Mouse (Mus musculus) ES-Bruce4 (cell line): ENCODE measurements at regions not wholly inside any gene's neighbourhood (a gene's known extent, or its start where the extent isn't known, plus 50 kb on each side); places are given as distances from the start of the nearest gene placed in this dataset.

Experiments used
- H3K27ac ChIP-seq: 2 replicates; pipeline ENCODE4 v1.5.1; 2012; ENCODE audit warnings: low read length, inconsistent platforms; ENCODE audit not compliant: insufficient read depth
- H3K27me3 ChIP-seq: 2 replicates; pipeline ENCODE4 v1.6.1; 2012; ENCODE audit warnings: mild to moderate bottlenecking, low read length, inconsistent platforms; ENCODE audit not compliant: control insufficient read depth, poor library complexity, insufficient read depth, severe bottlenecking
- H3K36me3 ChIP-seq: 2 replicates; pipeline ENCODE4 v1.6.1; 2012; ENCODE audit warnings: inconsistent platforms, mild to moderate bottlenecking, low read length, moderate library complexity; ENCODE audit not compliant: control insufficient read depth, poor library complexity, insufficient read depth, severe bottlenecking
- H3K4me1 ChIP-seq: one replicate; pipeline ENCODE4 v1.8.1; 2011; ENCODE audit warnings: low read length; ENCODE audit not compliant: control insufficient read depth, insufficient read depth
- H3K4me3 ChIP-seq: 2 replicates; pipeline ENCODE4 v1.5.1; 2011; ENCODE audit warnings: low read depth, mild to moderate bottlenecking, low read length
- H3K9ac ChIP-seq: 2 replicates; pipeline ENCODE4 v1.6.1; 2012; ENCODE audit warnings: low read depth, mild to moderate bottlenecking, inconsistent platforms; ENCODE audit not compliant: poor library complexity, severe bottlenecking
- H3K9me3 ChIP-seq: replicated peaks from 2 replicates; pipeline ENCODE4 v1.6.1; 2012; ENCODE audit warnings: mild to moderate bottlenecking, low read length, inconsistent platforms; ENCODE audit not compliant: control insufficient read depth, poor library complexity, insufficient read depth, severe bottlenecking
- CTCF ChIP-seq: IDR thresholded peaks from one replicate; pipeline ENCODE4 v1.8.1; 2011; ENCODE audit warnings: low read depth, low read length
- EP300 ChIP-seq: IDR thresholded peaks from 2 replicates; pipeline ENCODE4 v1.6.1; 2011; ENCODE audit warnings: low read depth, low read length; ENCODE audit not compliant: insufficient read depth
- POLR2A ChIP-seq: IDR thresholded peaks from one replicate; pipeline ENCODE4 v1.8.1; 2011; ENCODE audit warnings: low read length; ENCODE audit not compliant: insufficient read depth

GRCm38 (mm10) chr1:124730364-124730763 lies 685.0 kb upstream of the Dpp10 start:
- no peaks in the 10 kb centered on the region for H3K27me3 ChIP-seq
- no peaks in the 10 kb centered on the region for H3K9me3 ChIP-seq
- H3K4me1 ChIP-seq = no peaks in the 10 kb centered on the region
- no peaks in the 10 kb centered on the region for H3K36me3 ChIP-seq
- TF ChIP-seq POLR2A = no peak
- TF ChIP-seq CTCF = no peak
- TF ChIP-seq EP300 = no peak
- no peak overlapping the region for H3K4me3 ChIP-seq
- no peak overlapping the region for H3K27ac ChIP-seq
- no peak overlapping the region for H3K9ac ChIP-seq

- Histone ChIP-seq H3K4me3 (no peak overlapping the region), H3K4me1 (no peaks in the 10 kb centered on the region), H3K9me3 (no peaks in the 10 kb centered on the region), H3K27me3 (no peaks in the 10 kb centered on the region), H3K36me3 (no peaks in the 10 kb centered on the region), H3K27ac (no peak overlapping the region), H3K9ac (no peak overlapping the region)
- TF ChIP-seq CTCF = peak; percentile 62
- TF ChIP-seq EP300 = no peak
Observed at GRCm38 (mm10) chr1:124718065-124718464, 672.7 kb upstream of the Dpp10 start.

GRCm38 (mm10) chr1:124706246-124706645 lies 660.9 kb upstream of the Dpp10 start:
- no peak overlapping the region for H3K9ac ChIP-seq
- H3K4me3 ChIP-seq = no peak overlapping the region
- TF ChIP-seq CTCF = no peak
- no peak for TF ChIP-seq POLR2A
- TF ChIP-seq EP300 = no peak
- H3K27ac ChIP-seq = no peak overlapping the region
- no peaks in the 10 kb centered on the region for H3K4me1 ChIP-seq
- H3K9me3 ChIP-seq = no peaks in the 10 kb centered on the region
- no peaks in the 10 kb centered on the region for H3K36me3 ChIP-seq
- H3K27me3 ChIP-seq = no peaks in the 10 kb centered on the region

- TF ChIP-seq CTCF (peak; percentile 66), POLR2A (no peak)
- no peaks in the 10 kb centered on the region for H3K4me1 ChIP-seq
- H3K27me3 ChIP-seq = no peaks in the 10 kb centered on the region
- H3K36me3 ChIP-seq = no peaks in the 10 kb centered on the region
- H3K9ac ChIP-seq = no peak overlapping the region
- no peaks in the 10 kb centered on the region for H3K9me3 ChIP-seq
- H3K27ac ChIP-seq = no peak overlapping the region
- H3K4me3 ChIP-seq = no peak overlapping the region
Observed at GRCm38 (mm10) chr1:124674420-124674819, 629.1 kb upstream of the Dpp10 start.

- no peak for TF ChIP-seq EP300
- no peak for TF ChIP-seq POLR2A
- no peak overlapping the region for H3K4me3 ChIP-seq
- no peak overlapping the region for H3K9ac ChIP-seq
Observed at GRCm38 (mm10) chr1:124652872-124653271, 607.5 kb upstream of the Dpp10 start.

GRCm38 (mm10) chr1:124652251-124652861 lies 607.0 kb upstream of the Dpp10 start:
- no peak overlapping the region for H3K9ac ChIP-seq
- no peaks in the 10 kb centered on the region for H3K4me1 ChIP-seq
- no peaks in the 10 kb centered on the region for H3K27me3 ChIP-seq
- no peaks in the 10 kb centered on the region for H3K36me3 ChIP-seq
- H3K9me3 ChIP-seq = no peaks in the 10 kb centered on the region
- H3K4me3 ChIP-seq = no peak overlapping the region
- H3K27ac ChIP-seq = no peak overlapping the region
- TF ChIP-seq EP300 (no peak), POLR2A (no peak), CTCF (no peak)

More at GRCm38 (mm10) chr1:124652872-124653271, 607.5 kb upstream of the Dpp10 start:
- Histone ChIP-seq H3K9me3 (no peaks in the 10 kb centered on the region), H3K4me1 (no peaks in the 10 kb centered on the region), H3K27me3 (no peaks in the 10 kb centered on the region), H3K36me3 (no peaks in the 10 kb centered on the region), H3K27ac (no peak overlapping the region)
